Mouse (Mus musculus) intestine, embryonic 14.5 days (tissue): ENCODE results near the gene Lzts3. TPM values are rescaled to one million over a fixed set of nuclear protein-coding genes. Genes with fewer than 3 reads are reported as not detected.
"Not testable (repeated sequence)": the region's sequence is repeated elsewhere in the genome, so short reads cannot be mapped to it uniquely, and the experiment has no call there.

Experiments
- ATAC-seq: fragments of 200-750 bp; cut with Nextera tagmentation; replicated peaks from 2 replicates; pipeline ENCODE4 v1.8.0; 2017; ENCODE audit warnings: low read depth, moderate number of reproducible peaks, moderate TSS enrichment, moderate library complexity; ENCODE audit not compliant: low FRiP score, low TSS enrichment
- DNase-seq: peaks from one replicate; pipeline ENCODE4 v3.0.0-alpha.2; 2018; ENCODE audit warnings: low spot score
- H3K27ac ChIP-seq: fragments of 300-500 bp; sonication (generic); 2 replicates; pipeline ENCODE4 v1.5.1; 2014; ENCODE audit warnings: low read depth, mild to moderate bottlenecking, control low read depth
- H3K27me3 ChIP-seq: fragments of 300-500 bp; sonication (generic); replicated peaks from 2 replicates; pipeline ENCODE4 v1.6.1; 2014; ENCODE audit warnings: low read length, control low read depth; ENCODE audit not compliant: control insufficient read depth, insufficient read depth
- H3K36me3 ChIP-seq: fragments of 300-500 bp; sonication (generic); 2 replicates; pipeline ENCODE4 v1.6.1; 2014; ENCODE audit warnings: low read length, control low read depth; ENCODE audit not compliant: control insufficient read depth, insufficient read depth
- H3K4me1 ChIP-seq: fragments of 300-500 bp; sonication (generic); replicated peaks from 2 replicates; pipeline ENCODE4 v1.6.1; 2014; ENCODE audit warnings: low read length, control low read depth, mixed read lengths; ENCODE audit not compliant: control insufficient read depth, insufficient read depth
- H3K4me2 ChIP-seq: fragments of 300-500 bp; sonication (generic); 2 replicates; pipeline ENCODE4 v1.6.1; 2014; ENCODE audit warnings: low read length
- H3K4me3 ChIP-seq: fragments of 300-500 bp; sonication (generic); 2 replicates; pipeline ENCODE4 v1.5.1; 2014; ENCODE audit warnings: low read depth, low read length, control low read depth, mixed read lengths
- H3K9ac ChIP-seq: fragments of 300-500 bp; sonication (generic); 2 replicates; pipeline ENCODE4 v1.6.1; 2014; ENCODE audit warnings: mild to moderate bottlenecking, low read length
- H3K9me3 ChIP-seq: fragments of 300-500 bp; sonication (generic); 2 replicates; pipeline ENCODE4 v1.6.1; 2016; ENCODE audit warnings: low read length, control low read depth; ENCODE audit not compliant: control insufficient read depth
- WGBS: fragments of 180-500 bp; shearing (Covaris S2); extraction: QIAGEN DNeasy Blood & Tissue Kit; methylation state at CpG from one replicate; pipeline ENCODE4 v1.1.7; 2014; 5-methylcytosine and 5-hydroxymethylcytosine counted together
- polyA plus RNA-seq: library from polyadenylated mRNA; unstranded; fragments of >200 nt; fragmentation: Nextera tagmentation; extraction: Ambion mirVana; gene quantifications from 2 replicates; pipeline ENCODE4 v1.2.1, GENCODE M21; 2014

Gene Lzts3
- polyA plus RNA-seq, 1 experiment from 2014 or later = 5.2 TPM

GRCm38 (mm10) chr2:130649028-130649427 is 6.4 kb upstream of the Lzts3 start:
- peaks cover 32% of the 10 kb centered on the region for H3K36me3 ChIP-seq
- not testable (repeated sequence) for ATAC-seq, H3K27ac ChIP-seq, DNase-seq, H3K9me3 ChIP-seq, H3K9ac ChIP-seq, H3K4me1 ChIP-seq, H3K27me3 ChIP-seq, H3K4me3 ChIP-seq, H3K4me2 ChIP-seq
- 83% methylated on average over 6 of the region's 6 CpGs for WGBS

GRCm38 (mm10) chr2:130645198-130645597 is 2.6 kb upstream of the Lzts3 start:
- H3K27me3 ChIP-seq = no peaks in the 10 kb centered on the region
- DNase-seq (no peak), ATAC-seq (no peak)
- no peak overlapping the region for H3K4me2 ChIP-seq
- H3K4me1 ChIP-seq = no peaks in the 10 kb centered on the region
- H3K4me3 ChIP-seq = no peak overlapping the region
- 0 out of 2 replicates have a peak, but pooled peaks cover under 1% of the 10 kb centered on the region for H3K36me3 ChIP-seq
- 81% methylated on average over 4 of the region's 4 CpGs for WGBS
- H3K9me3 ChIP-seq = no peaks in the 10 kb centered on the region
- no peak overlapping the region for H3K9ac ChIP-seq
- H3K27ac ChIP-seq = no peak overlapping the region

GRCm38 (mm10) chr2:130642197-130642660 is 374 bp downstream of the Lzts3 start:
- Histone ChIP-seq H3K4me3 (peak overlapping the region; percentile 41), H3K27me3 (peaks cover 11% of the 10 kb centered on the region), H3K4me2 (peak overlapping the region; percentile 92), H3K36me3 (no peaks in the 10 kb centered on the region), H3K27ac (no peak overlapping the region), H3K4me1 (no peaks in the 10 kb centered on the region), H3K9me3 (no peaks in the 10 kb centered on the region), H3K9ac (peak overlapping the region; percentile 44)
- ATAC-seq (peak; percentile 38; the same call in 1 of the 2 replicates), DNase-seq (no peak)
- 0% methylated on average over 20 of the region's 27 CpGs for WGBS

DNA sequence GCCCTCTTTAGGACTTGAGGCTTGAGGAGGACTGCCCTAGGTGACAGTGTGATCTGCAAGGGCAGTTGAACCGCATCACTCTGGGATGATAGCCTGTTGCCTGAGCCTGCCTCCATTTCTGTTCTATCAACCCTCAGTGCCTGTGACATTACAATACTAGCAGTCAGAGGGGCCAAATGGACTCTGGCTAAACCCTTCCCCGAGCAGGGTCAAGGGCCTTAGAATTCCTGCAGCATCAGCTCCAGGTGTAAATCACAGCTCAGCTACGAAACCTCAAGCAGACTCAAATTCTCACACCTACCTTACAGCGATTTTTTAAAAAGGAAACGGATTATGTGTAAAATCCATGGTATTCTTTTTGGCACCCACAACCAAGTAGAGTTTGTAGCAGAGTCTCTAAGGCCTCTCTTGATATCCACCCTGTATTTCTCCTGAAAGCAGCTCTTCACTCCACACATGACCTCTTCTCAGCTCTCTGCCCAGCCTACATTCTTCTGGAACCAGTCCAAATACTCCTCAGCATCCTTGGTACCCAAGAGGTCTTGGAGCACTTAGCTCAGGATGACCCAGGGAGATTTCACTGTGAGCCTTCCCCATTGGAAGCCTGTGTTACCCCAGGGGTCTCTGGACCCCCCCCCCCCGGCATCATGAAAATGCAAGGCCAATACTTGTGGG is 1.1 kb downstream of the Lzts3 start:
- no peak overlapping the region for H3K9ac ChIP-seq
- H3K4me3 ChIP-seq = peak overlapping the region; percentile 41; the same call in 1 of the 2 replicates
- peak overlapping the region; percentile 92 for H3K4me2 ChIP-seq
- no peaks in the 10 kb centered on the region for H3K36me3 ChIP-seq
- no peaks in the 10 kb centered on the region for H3K4me1 ChIP-seq
- ATAC-seq (no peak), DNase-seq (no peak)
- no peak overlapping the region for H3K27ac ChIP-seq
- peaks cover 18% of the 10 kb centered on the region for H3K27me3 ChIP-seq
- H3K9me3 ChIP-seq = no peaks in the 10 kb centered on the region
- WGBS = 43% methylated on average over 6 of the region's 6 CpGs

DNA sequence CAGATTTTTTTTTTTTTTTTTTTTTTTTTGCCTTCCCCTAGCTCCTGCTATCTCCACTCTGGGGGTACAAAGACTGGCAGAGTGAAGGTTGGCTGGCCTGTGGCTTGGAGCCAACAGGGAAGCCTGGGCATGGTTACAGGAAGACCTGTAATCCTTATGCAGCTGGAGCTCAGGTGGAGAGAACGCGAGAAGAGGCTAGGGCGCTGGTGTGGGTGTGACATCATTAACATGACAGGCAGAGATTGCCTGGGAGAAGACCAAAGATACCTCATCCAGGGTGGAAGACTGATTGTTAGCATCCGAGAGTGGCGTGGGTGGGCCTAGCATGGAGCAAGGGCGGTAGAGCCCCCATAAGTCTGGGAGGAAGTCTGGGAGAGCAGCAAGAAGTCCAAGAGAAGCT is 3.3 kb downstream of the Lzts3 start:
- Histone ChIP-seq H3K27ac (peak overlapping the region; percentile 80; the same call in 1 of the 2 replicates), H3K9me3 (no peaks in the 10 kb centered on the region), H3K4me3 (no peak overlapping the region), H3K36me3 (no peaks in the 10 kb centered on the region), H3K9ac (no peak overlapping the region), H3K27me3 (peaks cover 39% of the 10 kb centered on the region), H3K4me2 (no peak overlapping the region), H3K4me1 (peaks cover 13% of the 10 kb centered on the region)
- no peak for ATAC-seq
- no peak for DNase-seq
- 69% methylated on average over 6 of the region's 6 CpGs for WGBS

- peak overlapping the region; percentile 38 for H3K4me2 ChIP-seq
- peak overlapping the region; percentile 20 for H3K4me3 ChIP-seq
- peak overlapping the region; percentile 4; the same call in 1 of the 2 replicates for H3K9ac ChIP-seq
- H3K4me1 ChIP-seq = peaks cover 15% of the 10 kb centered on the region
- H3K27ac ChIP-seq = peak overlapping the region; percentile 80
- H3K9me3 ChIP-seq = no peaks in the 10 kb centered on the region
- DNase-seq = peak; percentile 73
- no peaks in the 10 kb centered on the region for H3K36me3 ChIP-seq
- peaks cover 47% of the 10 kb centered on the region for H3K27me3 ChIP-seq
- WGBS = 30% methylated on average over 16 of the region's 16 CpGs
- peak; percentile 59 for ATAC-seq
Measured at GRCm38 (mm10) chr2:130638101-130638611, 4.4 kb downstream of the Lzts3 start.

GRCm38 (mm10) chr2:130635847-130636246 is 6.8 kb downstream of the Lzts3 start:
- Histone ChIP-seq H3K4me1 (peaks cover 15% of the 10 kb centered on the region), H3K9ac (no peak overlapping the region), H3K9me3 (no peaks in the 10 kb centered on the region), H3K4me2 (no peak overlapping the region; the same call in 1 of the 2 replicates), H3K4me3 (no peak overlapping the region), H3K27ac (no peak overlapping the region), H3K27me3 (peaks cover 47% of the 10 kb centered on the region), H3K36me3 (no peaks in the 10 kb centered on the region)
- DNase-seq = no peak
- no peak for ATAC-seq
- 28% methylated on average over 21 of the region's 21 CpGs for WGBS

DNA sequence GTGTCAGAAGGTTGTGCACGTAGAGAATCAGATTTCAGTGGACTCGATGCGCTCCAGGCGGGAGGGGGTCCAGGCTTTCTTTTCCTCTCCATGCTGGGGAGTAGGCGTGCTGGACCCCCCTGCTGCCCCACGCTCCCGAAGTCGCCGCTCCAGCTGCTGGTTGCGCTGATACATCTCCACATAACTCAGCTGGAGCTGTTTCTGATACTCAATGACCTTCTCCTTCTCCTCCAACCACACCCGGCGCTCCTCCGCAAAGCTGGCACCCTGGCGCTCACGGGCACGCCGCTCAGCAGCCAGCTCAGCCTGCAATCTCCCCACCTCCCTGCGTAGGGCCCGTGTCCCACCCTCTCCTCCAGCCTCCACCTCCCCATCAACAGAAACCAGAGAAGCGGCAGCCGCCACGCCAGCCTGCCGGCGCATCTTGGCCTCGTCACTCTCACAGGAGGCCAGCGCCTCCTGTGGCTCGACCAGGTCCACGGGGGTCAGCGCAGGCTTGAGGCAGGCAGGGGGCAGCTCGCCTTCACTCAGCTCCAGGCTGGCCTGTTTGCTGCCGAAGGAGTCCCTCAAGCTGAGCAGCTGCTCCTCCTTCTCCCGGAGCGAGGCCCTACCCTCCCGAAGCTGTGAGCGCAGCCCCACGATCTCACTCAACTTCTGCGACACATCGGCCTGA is 7.7 kb downstream of the Lzts3 start:
- peak; percentile 72 for DNase-seq
- 6% methylated on average over 38 of the region's 38 CpGs for WGBS
- H3K27me3 ChIP-seq = peaks cover 47% of the 10 kb centered on the region
- peak overlapping the region; percentile 35 for H3K9ac ChIP-seq
- H3K27ac ChIP-seq = no peak overlapping the region
- peak overlapping the region; percentile 69 for H3K4me2 ChIP-seq
- H3K4me3 ChIP-seq = peak overlapping the region; percentile 37
- H3K4me1 ChIP-seq = peaks cover 15% of the 10 kb centered on the region
- no peaks in the 10 kb centered on the region for H3K36me3 ChIP-seq
- no peaks in the 10 kb centered on the region for H3K9me3 ChIP-seq
- ATAC-seq = no peak; the same call in 1 of the 2 replicates
